Mouse (Mus musculus) spleen, adult 2 months (tissue): ENCODE measurements at regions not wholly inside any gene's neighbourhood (a gene's known extent, or its start where the extent isn't known, plus 50 kb on each side); places are given as distances from the start of the nearest gene placed in this dataset.

ENCODE experiments used
- CTCF ChIP-seq: fragments of 200-500 bp; IDR thresholded peaks from 2 replicates; pipeline ENCODE4 v1.5.1; 2011; ENCODE audit warnings: mild to moderate bottlenecking, inconsistent platforms; ENCODE audit not compliant: insufficient read depth, insufficient read length, insufficient replicate concordance; ENCODE audit errors: extremely low read depth
- POLR2A ChIP-seq: fragments of 200-500 bp; IDR thresholded peaks from 2 replicates; pipeline ENCODE4 v1.6.1; 2011; ENCODE audit warnings: low read depth, low read length, inconsistent platforms

GRCm38 (mm10) chr4:9147732-9148131 lies 908.9 kb upstream of the Car8 start:
- TF ChIP-seq POLR2A (no peak), CTCF (no peak)
